Mouse (Mus musculus) heart, adult 2 months (tissue): ENCODE results near the gene Moxd2. TPM values are rescaled to one million over a fixed set of nuclear protein-coding genes. Genes with fewer than 3 reads are reported as not detected.
A peak's percentile ranks its signal among the peaks of the same experiment; 100 is the strongest.

Experiments used
- DNase-seq, 2 experiments: peaks; one replicate each; pipeline ENCODE4 v3.0.0; 2021
- H3K27ac ChIP-seq: fragments of 200-600 bp; 2 replicates; pipeline ENCODE4 v1.8.1; 2022
- H3K27me3 ChIP-seq: fragments of 200-500 bp; 2 replicates; pipeline ENCODE4 v1.6.1; 2012; ENCODE audit warnings: mild to moderate bottlenecking, low read length, inconsistent platforms, mixed read lengths; ENCODE audit not compliant: control insufficient read depth, insufficient read depth
- H3K36me3 ChIP-seq: fragments of 200-500 bp; 2 replicates; pipeline ENCODE4 v1.6.1; 2012; ENCODE audit warnings: low read length, inconsistent platforms; ENCODE audit not compliant: control insufficient read depth, insufficient read depth
- H3K4me1 ChIP-seq: fragments of 200-500 bp; 2 replicates; pipeline ENCODE4 v1.6.1; 2011; ENCODE audit warnings: low read length; ENCODE audit not compliant: control insufficient read depth, insufficient read depth
- H3K4me3 ChIP-seq: fragments of 200-600 bp; 2 replicates; pipeline ENCODE4 v1.8.1; 2022
- H3K79me2 ChIP-seq: fragments of 200-500 bp; replicated peaks from 2 replicates; pipeline ENCODE4 v1.6.1; 2012; ENCODE audit warnings: mild to moderate bottlenecking, inconsistent platforms, low read length, moderate library complexity, mixed read lengths; ENCODE audit not compliant: control insufficient read depth, insufficient read depth
- H3K9ac ChIP-seq: fragments of 200-500 bp; 2 replicates; pipeline ENCODE4 v1.6.1; 2012; ENCODE audit warnings: low read depth, mild to moderate bottlenecking, control low read depth, inconsistent platforms, low read length, mixed read lengths
- CTCF ChIP-seq: fragments of 200-600 bp; IDR thresholded peaks from 2 replicates; pipeline ENCODE4 v1.8.1; 2022; ENCODE audit warnings: antibody characterized with exemption, mild to moderate bottlenecking, moderate library complexity
- EP300 ChIP-seq: fragments of 200-500 bp; IDR thresholded peaks from 2 replicates; pipeline ENCODE4 v1.6.1; 2011; ENCODE audit warnings: low read depth, low read length, control low read depth; ENCODE audit not compliant: insufficient read depth
- POLR2A ChIP-seq: fragments of 200-500 bp; IDR thresholded peaks from 2 replicates; pipeline ENCODE4 v1.6.1; 2011; ENCODE audit warnings: mild to moderate bottlenecking, low read depth, low read length, control low read depth; ENCODE audit not compliant: insufficient read depth
- WGBS: fragments of 180-500 bp; shearing (Covaris S2); methylation state at CpG from one replicate; pipeline ENCODE4 v1.1.7; 2018; 5-methylcytosine and 5-hydroxymethylcytosine counted together
- intact Hi-C: fragments of 180-260 bp; cut with DNase I; formaldehyde crosslinking; loops from one replicate; pipeline ENCODE4 v1.15.1; 2025
- long read RNA-seq: library from polyadenylated mRNA; stranded (forward); transcript quantifications from one replicate; pipeline ENCODE4 v2.0.0, GENCODE M21; 2021
- polyA plus RNA-seq: library from polyadenylated mRNA; depleted of rRNA; stranded (reverse); fragments of >200 nt; gene quantifications from 2 replicates; pipeline ENCODE4 v1.2.3, GENCODE M21; 2012; rRNA removed
- total RNA-seq, 2 experiments: library from RNA; stranded (reverse); gene quantifications; 2 replicates each; pipeline ENCODE4 v1.2.3; 2021

The Moxd2 gene
- not detected for total RNA-seq
- polyA plus RNA-seq = not detected in 2 replicates
- long read RNA-seq = 0 reads

GRCm38 (mm10) chr6:40887394-40887793 is at the start of gene Moxd2:
Gene Moxd2, minus strand, starts transcription at chr6:40887494.
- no peaks in the 10 kb centered on the region for H3K27me3 ChIP-seq
- H3K9ac ChIP-seq = no peak within 1 kb of the TSS
- DNase-seq = no peak
- H3K79me2 ChIP-seq = no peaks in the 10 kb centered on the region
- intact Hi-C loops = no loop called here
- H3K4me3 ChIP-seq = no peak within 1 kb of the TSS
- TF ChIP-seq CTCF (no peak), POLR2A (no peak), EP300 (no peak)
- no peak within 1 kb of the TSS for H3K27ac ChIP-seq
- H3K36me3 ChIP-seq = no peaks in the 10 kb centered on the region
- no peaks in the 10 kb centered on the region for H3K4me1 ChIP-seq
- 85% methylated on average over 3 of the region's 3 CpGs for WGBS

- Histone ChIP-seq H3K4me3 (no peak overlapping the region), H3K27me3 (no peaks in the 10 kb centered on the region), H3K36me3 (no peaks in the 10 kb centered on the region), H3K27ac (no peak overlapping the region), H3K4me1 (no peaks in the 10 kb centered on the region), H3K9ac (no peak overlapping the region), H3K79me2 (no peaks in the 10 kb centered on the region)
- no peak for DNase-seq
- intact Hi-C loops = no loop called here
- TF ChIP-seq EP300 (no peak), POLR2A (no peak), CTCF (no peak)
- WGBS = 73% methylated on average over 4 of the region's 4 CpGs
These were observed 32.7 kb upstream of the Moxd2 start for GRCm38 (mm10) chr6:40919954-40920353.

- Histone ChIP-seq H3K36me3 (no peaks in the 10 kb centered on the region), H3K79me2 (no peaks in the 10 kb centered on the region), H3K4me3 (no peak within 1 kb of the TSS), H3K27me3 (no peaks in the 10 kb centered on the region), H3K4me1 (no peaks in the 10 kb centered on the region), H3K27ac (no peak within 1 kb of the TSS), H3K9ac (no peak within 1 kb of the TSS)
- TF ChIP-seq POLR2A = no peak
- no peak for TF ChIP-seq EP300
- no peak for TF ChIP-seq CTCF
- DNase-seq = no peak
- intact Hi-C loops = no loop called here
These were observed 13.0 kb upstream of the Moxd2 start, which contains the start of gene Prss58 for GRCm38 (mm10) chr6:40900287-40900686. Gene Prss58, minus strand, starts transcription at chr6:40900387.

DNA sequence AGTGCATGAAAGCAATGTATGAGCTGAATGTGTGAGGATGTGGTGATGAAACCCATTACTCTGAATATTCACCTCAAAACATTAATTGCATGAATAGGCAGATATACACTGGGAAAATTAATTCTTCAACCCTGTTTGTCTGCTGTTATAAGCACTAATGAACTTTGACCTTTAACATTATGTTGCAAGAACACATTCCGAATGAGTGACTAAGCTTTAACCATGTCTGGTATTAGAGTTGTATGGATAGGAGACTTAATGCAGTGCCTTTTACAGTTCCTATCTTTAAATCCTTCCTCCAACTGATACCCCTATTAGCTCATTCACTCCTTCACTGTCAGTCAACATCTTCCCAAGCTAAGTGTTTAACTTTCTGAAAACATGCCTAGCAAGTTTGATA is 7.4 kb upstream of the Moxd2 start:
- DNase-seq = no peak
- 68% methylated on average over 1 of the region's 1 CpGs for WGBS
- intact Hi-C loops = no loop called here

GRCm38 (mm10) chr6:40893577-40893976 is 6.3 kb upstream of the Moxd2 start:
- no peaks in the 10 kb centered on the region for H3K27me3 ChIP-seq
- DNase-seq = peak in 1 of 2 experiments; percentile 6
- no peak overlapping the region for H3K9ac ChIP-seq
- H3K36me3 ChIP-seq = no peaks in the 10 kb centered on the region
- no peaks in the 10 kb centered on the region for H3K79me2 ChIP-seq
- TF ChIP-seq POLR2A = no peak
- no peak for TF ChIP-seq EP300
- TF ChIP-seq CTCF = peak; percentile 57
- intact Hi-C loops = no loop called here
- H3K4me1 ChIP-seq = no peaks in the 10 kb centered on the region
- H3K27ac ChIP-seq = no peak overlapping the region
- 44% methylated on average over 7 of the region's 7 CpGs for WGBS
- H3K4me3 ChIP-seq = no peak overlapping the region

More for the DNA sequence above, 7.4 kb upstream of the Moxd2 start:
- no peak overlapping the region for H3K9ac ChIP-seq
- H3K79me2 ChIP-seq = no peaks in the 10 kb centered on the region
- H3K27me3 ChIP-seq = no peaks in the 10 kb centered on the region
- no peak overlapping the region for H3K4me3 ChIP-seq
- no peak overlapping the region for H3K27ac ChIP-seq
- no peaks in the 10 kb centered on the region for H3K4me1 ChIP-seq
- TF ChIP-seq EP300 (no peak), CTCF (no peak), POLR2A (no peak)
- no peaks in the 10 kb centered on the region for H3K36me3 ChIP-seq

- Histone ChIP-seq H3K27me3 (no peaks in the 10 kb centered on the region), H3K36me3 (no peaks in the 10 kb centered on the region), H3K27ac (no peak overlapping the region), H3K79me2 (no peaks in the 10 kb centered on the region), H3K4me3 (no peak overlapping the region), H3K4me1 (no peaks in the 10 kb centered on the region), H3K9ac (no peak overlapping the region)
- DNase-seq = no peak
- TF ChIP-seq CTCF (no peak), EP300 (no peak), POLR2A (no peak)
- 70% methylated on average over 4 of the region's 4 CpGs for WGBS
- intact Hi-C loops = no loop called here
These were observed 4.5 kb upstream of the Moxd2 start for GRCm38 (mm10) chr6:40891754-40892153.

DNA sequence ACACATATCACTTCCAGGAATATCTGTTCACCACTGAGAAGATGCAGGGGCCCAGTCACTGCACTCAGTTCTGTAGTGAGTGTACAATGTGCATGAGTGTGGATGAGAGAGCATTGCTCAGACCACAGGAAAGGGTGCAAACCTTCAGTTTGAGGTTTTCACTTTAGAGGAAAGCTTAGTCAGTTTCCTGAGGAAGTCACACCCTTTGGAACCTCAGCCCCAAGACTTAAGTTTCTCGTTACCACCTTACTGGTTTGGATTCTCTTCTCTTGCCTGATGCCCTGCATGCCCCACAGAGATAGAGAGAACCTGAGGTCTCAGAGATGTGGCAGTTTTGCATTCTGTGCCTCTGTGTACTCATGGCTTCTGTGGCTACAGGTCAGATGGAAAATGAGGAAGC is 3.7 kb upstream of the Moxd2 start:
- Histone ChIP-seq H3K4me3 (no peak overlapping the region), H3K9ac (no peak overlapping the region), H3K4me1 (no peaks in the 10 kb centered on the region), H3K27ac (no peak overlapping the region), H3K79me2 (no peaks in the 10 kb centered on the region), H3K27me3 (no peaks in the 10 kb centered on the region), H3K36me3 (no peaks in the 10 kb centered on the region)
- no peak for DNase-seq
- WGBS = 30% methylated on average over 1 of the region's 1 CpGs
- TF ChIP-seq EP300 = no peak
- no peak for TF ChIP-seq CTCF
- no peak for TF ChIP-seq POLR2A
- intact Hi-C loops = no loop called here
